Mouse (Mus musculus): ENCODE results near the gene Tada2b. TPM values are rescaled to one million over a fixed set of nuclear protein-coding genes. Genes with fewer than 3 reads are reported as not detected.

The Tada2b gene
- polyA plus RNA-seq, 1 experiment from 2014 or later: 3.8 TPM

GRCm38 (mm10) chr5:36519751-36520150, 35.7 kb upstream of the Tada2b start:
- H3K27me3 ChIP-seq (ENCODE audit: control insufficient read depth, insufficient read depth, low read length): no peaks in the 10 kb centered on the region
- H3K27ac ChIP-seq (ENCODE audit: low read depth, low read length): no peak overlapping the region
- WGBS: 88% methylated on average over 3 of the region's 3 CpGs
- H3K9me3 ChIP-seq (ENCODE audit: control insufficient read depth, low read length): no peaks in the 10 kb centered on the region
- no peak for ATAC-seq (ENCODE audit: low FRiP score, low TSS enrichment)
- peaks cover 77% of the 10 kb centered on the region for H3K36me3 ChIP-seq (ENCODE audit: control insufficient read depth, insufficient read depth, low read length)
- no peak overlapping the region for H3K4me2 ChIP-seq (replicated peaks; ENCODE audit: low read depth, low read length)
- no peaks in the 10 kb centered on the region for H3K4me1 ChIP-seq (ENCODE audit: control insufficient read depth, insufficient read depth, low read length)
- H3K4me3 ChIP-seq (ENCODE audit: low read length): no peak overlapping the region
- H3K9ac ChIP-seq (ENCODE audit: low read depth, low read length): no peak overlapping the region

GRCm38 (mm10) chr5:36517596-36517995, 33.5 kb upstream of the Tada2b start:
- no peak overlapping the region for H3K27ac ChIP-seq (ENCODE audit: low read depth, low read length)
- 70% methylated on average over 3 of the region's 3 CpGs for WGBS

GRCm38 (mm10) chr5:36515558-36515957, 31.5 kb upstream of the Tada2b start:
- Histone ChIP-seq H3K36me3 (ENCODE audit: control insufficient read depth, insufficient read depth, low read length) (peaks cover 85% of the 10 kb centered on the region), H3K9me3 (ENCODE audit: control insufficient read depth, low read length) (no peaks in the 10 kb centered on the region), H3K27me3 (ENCODE audit: control insufficient read depth, insufficient read depth, low read length) (no peaks in the 10 kb centered on the region), H3K4me1 (ENCODE audit: control insufficient read depth, insufficient read depth, low read length) (no peaks in the 10 kb centered on the region), H3K4me3 (ENCODE audit: low read length) (no peak overlapping the region), H3K4me2 (replicated peaks; ENCODE audit: low read depth, low read length) (no peak overlapping the region), H3K9ac (ENCODE audit: low read depth, low read length) (no peak overlapping the region), H3K27ac (ENCODE audit: low read depth, low read length) (no peak overlapping the region)
- WGBS: 91% methylated on average over 5 of the region's 5 CpGs
- no peak for ATAC-seq (ENCODE audit: low FRiP score, low TSS enrichment)

More at GRCm38 (mm10) chr5:36517596-36517995, 33.5 kb upstream of the Tada2b start:
- Histone ChIP-seq H3K27me3 (ENCODE audit: control insufficient read depth, insufficient read depth, low read length) (no peaks in the 10 kb centered on the region), H3K4me1 (ENCODE audit: control insufficient read depth, insufficient read depth, low read length) (no peaks in the 10 kb centered on the region), H3K9me3 (ENCODE audit: control insufficient read depth, low read length) (no peaks in the 10 kb centered on the region), H3K36me3 (ENCODE audit: control insufficient read depth, insufficient read depth, low read length) (peaks cover 83% of the 10 kb centered on the region), H3K9ac (ENCODE audit: low read depth, low read length) (no peak overlapping the region), H3K4me2 (replicated peaks; ENCODE audit: low read depth, low read length) (no peak overlapping the region), H3K4me3 (ENCODE audit: low read length) (no peak overlapping the region)
- ATAC-seq (ENCODE audit: low FRiP score, low TSS enrichment): no peak

- Histone ChIP-seq H3K4me1 (ENCODE audit: control insufficient read depth, insufficient read depth, low read length) (no peaks in the 10 kb centered on the region), H3K36me3 (ENCODE audit: control insufficient read depth, insufficient read depth, low read length) (peaks cover 85% of the 10 kb centered on the region), H3K27me3 (ENCODE audit: control insufficient read depth, insufficient read depth, low read length) (no peaks in the 10 kb centered on the region), H3K27ac (ENCODE audit: low read depth, low read length) (no peak overlapping the region), H3K4me3 (ENCODE audit: low read length) (no peak overlapping the region), H3K9ac (ENCODE audit: low read depth, low read length) (no peak overlapping the region), H3K4me2 (replicated peaks; ENCODE audit: low read depth, low read length) (no peak overlapping the region), H3K9me3 (ENCODE audit: control insufficient read depth, low read length) (no peaks in the 10 kb centered on the region)
- no peak for ATAC-seq (ENCODE audit: low FRiP score, low TSS enrichment)
- WGBS: 96% methylated on average over 1 of the region's 1 CpGs
These were observed 31.0 kb upstream of the Tada2b start for GRCm38 (mm10) chr5:36515126-36515525.

GRCm38 (mm10) chr5:36510956-36511355, 26.9 kb upstream of the Tada2b start:
- no peaks in the 10 kb centered on the region for H3K27me3 ChIP-seq (ENCODE audit: control insufficient read depth, insufficient read depth, low read length)
- peaks cover 84% of the 10 kb centered on the region for H3K36me3 ChIP-seq (ENCODE audit: control insufficient read depth, insufficient read depth, low read length)
- H3K4me1 ChIP-seq (ENCODE audit: control insufficient read depth, insufficient read depth, low read length): no peaks in the 10 kb centered on the region
- H3K4me3 ChIP-seq (ENCODE audit: low read length): no peak overlapping the region
- H3K9ac ChIP-seq (ENCODE audit: low read depth, low read length): no peak overlapping the region
- ATAC-seq (ENCODE audit: low FRiP score, low TSS enrichment): no peak
- H3K27ac ChIP-seq (ENCODE audit: low read depth, low read length): no peak overlapping the region
- 96% methylated on average over 2 of the region's 2 CpGs for WGBS
- no peak overlapping the region for H3K4me2 ChIP-seq (replicated peaks; ENCODE audit: low read depth, low read length)
- no peaks in the 10 kb centered on the region for H3K9me3 ChIP-seq (ENCODE audit: control insufficient read depth, low read length)

- no peaks in the 10 kb centered on the region for H3K27me3 ChIP-seq (ENCODE audit: control insufficient read depth, insufficient read depth, low read length)
- WGBS: 92% methylated on average over 10 of the region's 10 CpGs
- no peak overlapping the region for H3K4me3 ChIP-seq (ENCODE audit: low read length)
- H3K4me2 ChIP-seq (replicated peaks; ENCODE audit: low read depth, low read length): no peak overlapping the region
- ATAC-seq (ENCODE audit: low FRiP score, low TSS enrichment): no peak
- no peak overlapping the region for H3K9ac ChIP-seq (ENCODE audit: low read depth, low read length)
- no peaks in the 10 kb centered on the region for H3K9me3 ChIP-seq (ENCODE audit: control insufficient read depth, low read length)
- peaks cover 90% of the 10 kb centered on the region for H3K36me3 ChIP-seq (ENCODE audit: control insufficient read depth, insufficient read depth, low read length)
- no peaks in the 10 kb centered on the region for H3K4me1 ChIP-seq (ENCODE audit: control insufficient read depth, insufficient read depth, low read length)
- H3K27ac ChIP-seq (ENCODE audit: low read depth, low read length): no peak overlapping the region
These were observed 24.3 kb upstream of the Tada2b start for GRCm38 (mm10) chr5:36508351-36508750.

GRCm38 (mm10) chr5:36505643-36506042, 21.6 kb upstream of the Tada2b start:
- Histone ChIP-seq H3K4me1 (ENCODE audit: control insufficient read depth, insufficient read depth, low read length) (no peaks in the 10 kb centered on the region), H3K27ac (ENCODE audit: low read depth, low read length) (no peak overlapping the region), H3K9ac (ENCODE audit: low read depth, low read length) (no peak overlapping the region), H3K36me3 (ENCODE audit: control insufficient read depth, insufficient read depth, low read length) (peaks cover 87% of the 10 kb centered on the region), H3K4me3 (ENCODE audit: low read length) (no peak overlapping the region), H3K27me3 (ENCODE audit: control insufficient read depth, insufficient read depth, low read length) (no peaks in the 10 kb centered on the region), H3K4me2 (replicated peaks; ENCODE audit: low read depth, low read length) (no peak overlapping the region), H3K9me3 (ENCODE audit: control insufficient read depth, low read length) (no peaks in the 10 kb centered on the region)
- 83% methylated on average over 5 of the region's 5 CpGs for WGBS
- no peak for ATAC-seq (ENCODE audit: low FRiP score, low TSS enrichment)

GRCm38 (mm10) chr5:36505235-36505634, 21.1 kb upstream of the Tada2b start:
- Histone ChIP-seq H3K9me3 (ENCODE audit: control insufficient read depth, low read length) (no peaks in the 10 kb centered on the region), H3K27me3 (ENCODE audit: control insufficient read depth, insufficient read depth, low read length) (no peaks in the 10 kb centered on the region), H3K36me3 (ENCODE audit: control insufficient read depth, insufficient read depth, low read length) (peaks cover 83% of the 10 kb centered on the region), H3K4me2 (replicated peaks; ENCODE audit: low read depth, low read length) (no peak overlapping the region), H3K27ac (ENCODE audit: low read depth, low read length) (no peak overlapping the region), H3K9ac (ENCODE audit: low read depth, low read length) (no peak overlapping the region), H3K4me1 (ENCODE audit: control insufficient read depth, insufficient read depth, low read length) (no peaks in the 10 kb centered on the region), H3K4me3 (ENCODE audit: low read length) (no peak overlapping the region)
- ATAC-seq (ENCODE audit: low FRiP score, low TSS enrichment): no peak
- WGBS: 89% methylated on average over 7 of the region's 7 CpGs

GRCm38 (mm10) chr5:36494709-36495108, 10.6 kb upstream of the Tada2b start:
- Histone ChIP-seq H3K27me3 (ENCODE audit: control insufficient read depth, insufficient read depth, low read length) (no peaks in the 10 kb centered on the region), H3K4me2 (replicated peaks; ENCODE audit: low read depth, low read length) (no peak overlapping the region), H3K4me3 (ENCODE audit: low read length) (no peak overlapping the region), H3K27ac (ENCODE audit: low read depth, low read length) (no peak overlapping the region), H3K36me3 (ENCODE audit: control insufficient read depth, insufficient read depth, low read length) (peaks cover 64% of the 10 kb centered on the region), H3K9me3 (ENCODE audit: control insufficient read depth, low read length) (no peaks in the 10 kb centered on the region), H3K9ac (ENCODE audit: low read depth, low read length) (no peak overlapping the region), H3K4me1 (ENCODE audit: control insufficient read depth, insufficient read depth, low read length) (0 out of 2 replicates have a peak, but pooled peaks cover 4% of the 10 kb centered on the region)
- WGBS: 97% methylated on average over 9 of the region's 9 CpGs
- ATAC-seq (ENCODE audit: low FRiP score, low TSS enrichment): no peak
